Mouse (Mus musculus): ENCODE results near the gene Vmn1r4.
A peak's percentile ranks its signal among the peaks of the same experiment; 100 is the strongest.

Vmn1r4 gene

GRCm38 (mm10) chr6:56923726-56924707 is at the start of gene Vmn1r4, which contains the start of gene Nt5c3:
TSS of gene Vmn1r4 (plus strand) at chr6:56924015.
TSS of gene Nt5c3 (minus strand) at chr6:56923932.
- DNase-seq (ENCODE audit: inconsistent age in 2 of 2, low spot score in 1 of 2), result peak; percentile 96 to 99

- DNase-seq (ENCODE audit: inconsistent age in 2 of 2, low spot score in 1 of 2), result no peak
Observed at GRCm38 (mm10) chr6:56876870-56877269, 46.9 kb upstream of the Vmn1r4 start.

GRCm38 (mm10) chr6:56877985-56878384 is 45.8 kb upstream of the Vmn1r4 start:
- no peak for DNase-seq (ENCODE audit: inconsistent age in 2 of 2, low spot score in 1 of 2)

- DNase-seq (ENCODE audit: inconsistent age in 2 of 2, low spot score in 1 of 2), result no peak
Observed at GRCm38 (mm10) chr6:56879352-56879955, 44.4 kb upstream of the Vmn1r4 start.

- DNase-seq (ENCODE audit: inconsistent age in 2 of 2, low spot score in 1 of 2), result peak; percentile 65 to 74
Observed at GRCm38 (mm10) chr6:56888561-56888960, 35.3 kb upstream of the Vmn1r4 start.

- DNase-seq (ENCODE audit: inconsistent age in 2 of 2, low spot score in 1 of 2), result no peak
Observed at GRCm38 (mm10) chr6:56890762-56891161, 33.1 kb upstream of the Vmn1r4 start.

GRCm38 (mm10) chr6:56899601-56900000 is 24.2 kb upstream of the Vmn1r4 start:
- no peak for DNase-seq (ENCODE audit: inconsistent age in 2 of 2, low spot score in 1 of 2)

- no peak for DNase-seq (ENCODE audit: inconsistent age in 2 of 2, low spot score in 1 of 2)
Observed at GRCm38 (mm10) chr6:56901336-56901735, 22.5 kb upstream of the Vmn1r4 start.

GRCm38 (mm10) chr6:56901824-56902386 is 21.9 kb upstream of the Vmn1r4 start:
- DNase-seq (ENCODE audit: inconsistent age in 2 of 2, low spot score in 1 of 2), result peak; percentile 75 to 91

GRCm38 (mm10) chr6:56902606-56903520 is 21.0 kb upstream of the Vmn1r4 start:
- DNase-seq (ENCODE audit: inconsistent age in 2 of 2, low spot score in 1 of 2), result no peak

- no peak for DNase-seq (ENCODE audit: inconsistent age in 2 of 2, low spot score in 1 of 2)
Observed at GRCm38 (mm10) chr6:56903831-56904230, 20.0 kb upstream of the Vmn1r4 start.

- DNase-seq (ENCODE audit: inconsistent age in 2 of 2, low spot score in 1 of 2), result no peak
Observed at GRCm38 (mm10) chr6:56904330-56904729, 19.5 kb upstream of the Vmn1r4 start.

- no peak for DNase-seq (ENCODE audit: inconsistent age in 2 of 2, low spot score in 1 of 2)
Observed at GRCm38 (mm10) chr6:56904982-56905381, 18.8 kb upstream of the Vmn1r4 start.

- DNase-seq (ENCODE audit: inconsistent age in 2 of 2, low spot score in 1 of 2), result no peak
Observed at GRCm38 (mm10) chr6:56905486-56905885, 18.3 kb upstream of the Vmn1r4 start.

- no peak for DNase-seq (ENCODE audit: inconsistent age in 2 of 2, low spot score in 1 of 2)
Observed at GRCm38 (mm10) chr6:56906121-56906846, 17.5 kb upstream of the Vmn1r4 start.

GRCm38 (mm10) chr6:56907973-56908372 is 15.8 kb upstream of the Vmn1r4 start:
- no peak for DNase-seq (ENCODE audit: inconsistent age in 2 of 2, low spot score in 1 of 2)

- no peak for DNase-seq (ENCODE audit: inconsistent age in 2 of 2, low spot score in 1 of 2)
Observed at GRCm38 (mm10) chr6:56908397-56908796, 15.4 kb upstream of the Vmn1r4 start.

- DNase-seq (ENCODE audit: inconsistent age in 2 of 2, low spot score in 1 of 2), result peak; percentile 68 to 84
Observed at GRCm38 (mm10) chr6:56908912-56909311, 14.9 kb upstream of the Vmn1r4 start.

- no peak for DNase-seq (ENCODE audit: inconsistent age in 2 of 2, low spot score in 1 of 2)
Observed at GRCm38 (mm10) chr6:56910910-56911309, 12.9 kb upstream of the Vmn1r4 start.
